Mouse (Mus musculus) gastrocnemius, adult 2 months (tissue): ENCODE data around the gene Gm47841. TPM values are rescaled to one million over a fixed set of nuclear protein-coding genes. Genes with fewer than 3 reads are reported as not detected.

Experiments
- DNase-seq: peaks from one replicate; pipeline ENCODE4 v3.0.0; 2022
- H3K27ac ChIP-seq: fragments of 200-600 bp; 2 replicates; pipeline ENCODE4 v1.8.1; 2022; ENCODE audit warnings: mild to moderate bottlenecking
- H3K4me3 ChIP-seq: fragments of 200-600 bp; 2 replicates; pipeline ENCODE4 v1.8.1; 2022; ENCODE audit warnings: mild to moderate bottlenecking, moderate library complexity
- CTCF ChIP-seq: fragments of 200-600 bp; IDR thresholded peaks from 2 replicates; pipeline ENCODE4 v1.8.1; 2022; ENCODE audit warnings: antibody characterized with exemption, mild to moderate bottlenecking, moderate library complexity
- intact Hi-C: fragments of 180-260 bp; cut with DNase I; formaldehyde crosslinking; loops from one replicate; pipeline ENCODE4 v1.15.1; 2025
- long read RNA-seq, 2 experiments: library from polyadenylated mRNA; stranded (forward); transcript quantifications; one replicate each; pipeline ENCODE4 v2.0.0; 2021
- total RNA-seq, 2 experiments: library from RNA; stranded (reverse); gene quantifications; 2 replicates each; pipeline ENCODE4 v1.2.3; 2021

Gene Gm47841
- total RNA-seq: not detected
- long read RNA-seq, experiment 1: 0 reads
- long read RNA-seq, experiment 2: 0 reads

DNA sequence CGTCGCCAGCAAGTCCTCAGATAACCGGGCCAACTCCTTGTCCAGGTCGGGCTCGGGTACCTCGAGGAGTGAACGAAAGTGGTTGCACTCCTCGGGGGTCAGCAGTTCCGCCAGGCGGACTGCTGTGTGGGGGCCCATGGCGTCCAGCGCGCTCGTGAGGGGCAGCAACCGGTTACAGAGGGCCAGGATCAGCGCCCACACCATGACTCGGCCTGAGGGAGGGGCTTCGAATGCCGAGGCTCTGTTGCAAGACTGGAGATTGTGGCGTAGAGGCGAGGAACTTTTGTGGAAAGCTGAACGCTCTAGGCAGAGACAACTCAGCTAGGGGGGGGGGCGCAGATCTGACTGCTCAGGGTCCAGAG, at the start of gene Gm47841:
Gene Gm47841 (minus strand): TSS at position 204 of the 362 bp plus-strand sequence.
- no peak for TF ChIP-seq CTCF
- Histone ChIP-seq H3K27ac (peak within 1 kb of the TSS; percentile 10; the same call in 1 of the 2 replicates), H3K4me3 (peak within 1 kb of the TSS; percentile 66)
- DNase-seq: peak; percentile 25
- intact Hi-C loops: no loop called here

DNA sequence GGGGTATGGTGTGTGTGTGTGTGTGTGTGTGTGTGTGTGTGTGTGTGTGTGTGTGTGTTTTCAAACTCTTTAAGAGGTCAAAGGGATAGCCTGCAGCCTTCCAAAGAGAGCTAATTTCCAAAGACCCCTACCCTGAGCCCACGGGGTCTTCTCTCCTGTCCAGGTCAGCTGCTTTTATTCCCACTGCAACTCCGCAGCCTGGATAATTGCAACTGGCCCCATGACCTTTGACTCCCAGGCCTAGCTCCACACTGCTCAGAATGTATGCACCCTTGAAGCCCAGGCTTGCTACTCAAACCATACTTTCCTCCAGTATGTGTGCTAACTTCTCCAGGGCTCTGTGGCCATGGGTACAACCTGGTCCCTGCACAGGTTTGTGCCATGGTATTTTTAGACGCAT, 48.2 kb upstream of the Gm47841 start:
- intact Hi-C loops: no loop called here
- DNase-seq: no peak

DNA sequence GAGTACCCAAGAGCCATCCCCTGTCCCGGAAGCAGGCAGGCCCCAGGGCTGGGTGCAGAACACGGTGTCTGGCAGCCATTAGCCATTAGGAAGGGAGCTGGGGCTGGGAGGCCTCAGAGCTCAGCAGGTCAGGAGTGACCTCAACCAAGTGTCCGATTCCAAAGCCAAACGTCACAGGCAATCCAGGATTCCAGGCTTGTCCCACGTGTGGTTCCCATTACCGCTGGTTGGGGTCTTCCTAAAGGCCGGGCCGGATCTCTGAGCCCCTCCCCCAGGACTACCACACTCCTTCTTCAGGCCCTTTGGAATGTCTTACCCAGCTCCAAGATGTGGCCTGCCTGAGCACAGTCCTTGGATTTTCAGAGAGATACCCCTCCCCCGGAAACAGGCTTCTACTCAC, 47.8 kb upstream of the Gm47841 start:
- Histone ChIP-seq H3K27ac (no peak overlapping the region), H3K4me3 (no peak overlapping the region)
- intact Hi-C loops: no loop called here
- DNase-seq: no peak
- no peak for TF ChIP-seq CTCF

More for the DNA sequence above, 48.2 kb upstream of the Gm47841 start:
- no peak for TF ChIP-seq CTCF
- Histone ChIP-seq H3K27ac (no peak overlapping the region), H3K4me3 (no peak overlapping the region)

GRCm38 (mm10) chr15:101093988-101094387, 46.8 kb upstream of the Gm47841 start:
- Histone ChIP-seq H3K27ac (no peak overlapping the region), H3K4me3 (no peak overlapping the region)
- DNase-seq: no peak
- intact Hi-C loops: no loop called here
- TF ChIP-seq CTCF: no peak

- intact Hi-C loops: no loop called here
- Histone ChIP-seq H3K4me3 (peak overlapping the region; percentile 40), H3K27ac (peak overlapping the region; percentile 73)
- DNase-seq: peak; percentile 68
- TF ChIP-seq CTCF: no peak
Measured at GRCm38 (mm10) chr15:101092829-101093648, 45.8 kb upstream of the Gm47841 start.

DNA sequence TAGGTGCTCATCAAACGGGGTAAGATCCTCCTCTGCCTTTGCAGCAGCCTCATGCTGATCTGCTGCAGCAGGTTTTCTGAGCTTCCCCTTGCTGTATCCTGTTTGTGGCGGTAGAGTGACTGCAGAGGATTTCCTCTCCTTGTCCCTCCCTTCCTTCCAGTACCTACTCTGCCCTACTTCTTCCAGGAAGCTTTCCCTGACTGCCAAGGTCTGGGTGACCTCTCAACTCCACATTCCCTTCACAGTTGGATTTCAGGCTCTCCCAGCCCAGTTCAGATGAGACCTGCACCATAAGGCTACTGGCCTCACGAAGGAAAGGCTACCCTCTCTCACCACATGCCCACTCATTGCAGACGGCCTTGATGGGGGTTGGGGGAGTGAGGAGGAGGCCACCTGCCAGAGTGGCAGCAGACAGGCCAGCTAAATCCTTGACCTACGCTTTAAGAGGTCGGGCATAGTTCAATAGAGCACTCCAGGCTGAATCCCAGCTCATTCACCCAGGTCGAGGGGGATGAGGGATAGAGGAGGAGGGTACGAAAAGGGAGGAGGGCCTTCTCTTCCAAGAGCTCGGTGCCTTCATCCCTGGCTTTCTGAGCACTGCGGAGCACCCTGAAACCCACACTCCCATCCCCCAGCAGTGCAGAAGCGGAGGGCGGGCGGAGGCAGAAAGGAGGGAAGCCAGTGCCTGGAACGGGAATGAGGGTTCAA, 45.1 kb upstream of the Gm47841 start:
- intact Hi-C loops: no loop called here
- TF ChIP-seq CTCF: no peak
- DNase-seq: no peak
- Histone ChIP-seq H3K27ac (peak overlapping the region; percentile 73), H3K4me3 (peak overlapping the region; percentile 40)

DNA sequence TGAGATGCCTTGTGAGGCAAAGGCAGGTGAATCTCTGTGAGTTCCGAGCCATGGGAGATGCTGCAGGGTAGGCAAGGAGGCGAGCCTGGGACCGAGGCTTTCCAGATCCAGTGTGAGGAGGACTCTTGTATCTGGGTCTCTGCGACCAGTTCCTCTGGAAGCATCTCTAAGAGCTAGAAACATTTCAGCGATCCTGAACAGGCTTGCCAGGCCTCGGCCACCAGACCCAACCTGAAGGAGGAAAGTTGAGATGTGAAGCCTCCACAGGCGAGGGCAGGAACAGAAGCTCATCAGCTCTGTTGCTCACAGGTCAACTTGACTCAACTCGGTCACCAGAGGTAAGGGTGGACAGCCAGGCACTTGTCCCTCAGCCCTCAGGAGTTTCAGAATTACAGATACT, 44.4 kb upstream of the Gm47841 start:
- Histone ChIP-seq H3K4me3 (no peak overlapping the region), H3K27ac (no peak overlapping the region)
- no peak for DNase-seq
- TF ChIP-seq CTCF: no peak
- intact Hi-C loops: no loop called here

- DNase-seq: no peak
- Histone ChIP-seq H3K4me3 (no peak overlapping the region), H3K27ac (no peak overlapping the region)
- intact Hi-C loops: no loop called here
- TF ChIP-seq CTCF: no peak
Measured at GRCm38 (mm10) chr15:101088291-101088690, 41.1 kb upstream of the Gm47841 start.

DNA sequence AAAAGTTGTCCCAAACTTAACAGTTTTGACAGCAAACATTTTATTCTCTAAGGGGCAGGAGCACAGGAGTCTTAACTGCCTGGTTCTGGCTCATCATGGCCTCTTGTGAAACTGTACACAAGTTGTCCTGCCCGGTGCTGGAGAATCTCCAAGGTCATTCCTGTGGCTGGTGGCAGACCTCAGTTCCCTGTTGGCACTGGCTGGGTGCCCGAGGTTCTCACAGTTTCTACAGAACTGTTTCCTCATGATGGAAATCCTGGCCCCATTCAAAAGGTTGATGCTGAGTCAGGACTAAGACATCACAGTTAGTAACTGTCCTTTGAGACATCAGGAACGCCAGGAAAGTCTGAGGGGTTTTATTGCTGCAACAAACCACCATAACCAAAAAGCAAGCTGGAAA, 39.8 kb upstream of the Gm47841 start:
- no peak for TF ChIP-seq CTCF
- peak; percentile 89 for DNase-seq
- Histone ChIP-seq H3K27ac (peak overlapping the region; percentile 76), H3K4me3 (no peak overlapping the region)
- intact Hi-C loops: no loop called here

DNA sequence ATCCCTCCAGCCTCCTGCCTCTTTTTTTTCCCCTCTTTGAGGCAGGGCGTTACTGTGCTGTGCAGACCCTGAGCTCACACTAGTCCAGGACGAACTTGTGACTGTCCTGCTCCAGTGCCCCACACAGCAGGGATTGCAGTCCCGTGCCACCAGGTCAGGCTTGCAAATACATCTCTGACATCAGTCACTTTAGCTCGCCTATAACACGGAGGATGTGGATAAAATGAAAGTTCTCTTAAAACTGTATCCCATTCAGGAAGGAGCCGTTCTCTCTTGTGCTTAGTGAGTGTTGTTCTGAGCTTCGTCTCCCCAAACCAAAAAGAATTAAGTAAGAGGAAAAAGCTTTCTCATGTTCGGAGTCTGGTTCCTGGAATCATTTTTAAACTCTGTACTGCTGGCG, 39.3 kb upstream of the Gm47841 start:
- intact Hi-C loops: no loop called here
- H3K4me3 ChIP-seq: no peak overlapping the region
- H3K27ac ChIP-seq: peak overlapping the region; percentile 76
- no peak for TF ChIP-seq CTCF
- DNase-seq: no peak

GRCm38 (mm10) chr15:101084499-101084898, 37.3 kb upstream of the Gm47841 start:
- TF ChIP-seq CTCF: no peak
- Histone ChIP-seq H3K27ac (no peak overlapping the region), H3K4me3 (no peak overlapping the region)
- no peak for DNase-seq
- intact Hi-C loops: no loop called here

DNA sequence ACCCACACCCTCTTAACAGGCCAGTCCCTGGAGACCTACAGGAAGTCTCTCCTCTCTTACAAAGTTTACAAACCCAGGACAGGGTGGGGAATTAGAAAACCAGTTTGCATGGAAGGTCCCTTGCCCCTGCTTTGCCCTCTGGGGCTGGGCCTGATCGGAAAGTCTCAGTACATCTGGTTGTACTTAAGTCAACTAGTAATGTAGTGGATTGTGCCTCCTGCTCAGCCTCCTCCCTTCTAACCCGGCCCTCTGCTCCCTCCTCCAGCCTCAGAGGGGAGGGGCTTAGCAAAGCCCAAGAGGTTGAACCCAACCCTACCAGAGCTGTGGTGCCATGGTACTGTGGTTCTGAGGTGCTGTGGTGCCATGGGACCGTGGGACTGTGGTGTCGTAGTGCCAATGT, 35.0 kb upstream of the Gm47841 start:
- peak; percentile 53 for DNase-seq
- no peak overlapping the region for H3K4me3 ChIP-seq
- intact Hi-C loops: no loop called here
- peak overlapping the region; percentile 53 for H3K27ac ChIP-seq
- TF ChIP-seq CTCF: no peak

DNA sequence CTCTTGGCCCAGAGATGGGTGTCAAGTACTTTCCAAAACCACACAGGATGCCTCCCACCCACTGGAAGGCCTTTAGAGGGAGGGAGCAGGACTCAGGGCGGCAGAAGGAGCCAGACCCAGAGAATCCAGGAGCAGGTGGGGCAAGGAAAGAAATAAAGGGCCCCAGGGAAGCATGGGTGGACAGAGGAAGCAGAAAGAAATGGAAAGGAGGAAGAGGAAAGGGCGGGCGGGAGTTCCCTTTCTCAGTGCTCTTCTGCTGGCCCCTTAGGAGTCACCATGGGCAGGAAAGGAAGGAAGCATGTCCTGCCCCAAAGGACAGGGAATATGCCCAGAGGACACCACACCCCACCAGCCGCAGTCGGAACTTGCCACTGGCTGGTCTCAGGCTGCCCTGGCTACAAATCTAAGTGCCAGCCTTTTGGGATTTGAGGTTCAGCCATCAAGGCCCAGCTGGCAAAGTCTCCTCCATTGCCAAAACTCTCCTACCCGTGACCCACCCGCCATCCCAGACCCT, 33.9 kb upstream of the Gm47841 start:
- Histone ChIP-seq H3K4me3 (no peak overlapping the region), H3K27ac (peak overlapping the region; percentile 85)
- intact Hi-C loops: no loop called here
- TF ChIP-seq CTCF: no peak
- peak; percentile 38 for DNase-seq
